Mouse (Mus musculus) gastrocnemius, adult 2 months (tissue): ENCODE measurements around the gene Tspan18. TPM values are rescaled to one million over a fixed set of nuclear protein-coding genes. Genes with fewer than 3 reads are reported as not detected.

ENCODE experiments used
- DNase-seq: peaks from one replicate; pipeline ENCODE4 v3.0.0; 2022
- H3K27ac ChIP-seq: fragments of 200-600 bp; 2 replicates; pipeline ENCODE4 v1.8.1; 2022; ENCODE audit warnings: mild to moderate bottlenecking
- H3K4me3 ChIP-seq: fragments of 200-600 bp; 2 replicates; pipeline ENCODE4 v1.8.1; 2022; ENCODE audit warnings: mild to moderate bottlenecking, moderate library complexity
- CTCF ChIP-seq: fragments of 200-600 bp; IDR thresholded peaks from 2 replicates; pipeline ENCODE4 v1.8.1; 2022; ENCODE audit warnings: antibody characterized with exemption, mild to moderate bottlenecking, moderate library complexity
- intact Hi-C: fragments of 180-260 bp; cut with DNase I; formaldehyde crosslinking; loops from one replicate; pipeline ENCODE4 v1.15.1; 2025
- total RNA-seq, 2 experiments: library from RNA; stranded (reverse); gene quantifications; 2 replicates each; pipeline ENCODE4 v1.2.3; 2021

Gene Tspan18
- total RNA-seq, 2 experiments from 2014 or later = 1.5 to 2.4 TPM

DNA sequence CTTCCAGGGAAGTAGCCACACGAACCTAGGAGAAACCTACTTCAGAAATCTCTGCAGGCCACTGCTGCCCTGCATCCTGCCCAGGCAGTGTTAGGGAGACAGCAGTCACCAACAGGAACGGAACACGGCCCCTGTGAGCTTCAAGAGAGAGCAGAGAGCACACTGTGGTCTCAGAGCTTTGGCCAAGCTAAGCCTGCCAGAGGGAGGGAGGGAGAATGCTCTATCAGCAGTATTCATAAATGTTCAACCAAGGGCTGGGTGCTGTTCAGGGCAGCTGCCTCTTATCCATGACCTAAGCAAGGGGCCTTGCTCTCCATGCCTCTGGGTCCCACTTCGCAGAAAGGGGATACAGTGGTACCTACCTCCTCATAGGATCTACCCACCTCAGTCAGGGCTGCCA, 51.7 kb downstream of the Tspan18 start:
- no peak for DNase-seq
- no peak for TF ChIP-seq CTCF
- Histone ChIP-seq H3K27ac (no peak overlapping the region), H3K4me3 (no peak overlapping the region)
- intact Hi-C loops = no loop called here

DNA sequence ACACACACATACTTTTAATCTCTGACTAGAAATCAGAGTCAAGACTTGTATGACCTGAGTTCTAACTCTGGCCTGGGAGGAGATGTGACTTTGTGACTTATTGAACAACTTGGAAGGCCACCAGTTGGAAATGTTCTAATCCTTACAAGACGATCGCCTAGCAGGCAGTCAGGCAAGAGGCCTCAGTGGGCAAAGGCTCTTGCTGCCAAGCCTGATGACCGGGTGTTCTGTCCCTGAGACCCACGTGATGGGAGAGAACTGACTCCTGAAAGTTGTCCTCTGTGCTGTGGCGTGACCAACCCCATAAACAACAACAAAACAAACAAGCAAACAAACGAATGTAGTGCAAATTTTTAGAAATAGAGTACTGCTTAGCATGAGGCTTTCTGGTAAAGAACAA, 52.8 kb downstream of the Tspan18 start:
- intact Hi-C loops = no loop called here

DNA sequence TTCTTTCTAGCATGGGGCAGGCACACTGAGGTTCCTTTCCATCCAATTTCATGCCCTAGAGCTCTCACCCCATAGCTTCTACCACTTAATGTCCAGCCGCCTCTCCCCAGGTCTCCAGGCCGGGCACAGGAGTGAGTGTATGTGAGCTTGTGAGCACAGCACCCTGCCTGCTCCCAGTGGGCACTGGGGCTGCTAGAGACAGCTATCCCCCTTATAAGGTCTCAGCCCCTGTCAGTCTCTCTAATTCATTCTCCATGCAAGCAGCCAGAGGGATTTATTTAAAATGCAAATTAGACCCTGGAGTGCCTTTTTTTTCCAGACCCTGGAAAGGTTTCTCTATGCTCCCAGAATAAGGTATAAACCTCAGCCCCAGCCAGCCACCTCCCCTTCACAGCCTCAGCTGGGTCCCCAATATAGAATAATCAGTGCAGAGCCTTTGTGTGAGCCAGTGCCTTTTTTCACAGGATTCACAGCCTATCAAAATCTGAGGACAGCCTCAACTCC, 54.1 kb downstream of the Tspan18 start:
- DNase-seq = no peak
- no peak for TF ChIP-seq CTCF
- Histone ChIP-seq H3K27ac (no peak overlapping the region), H3K4me3 (no peak overlapping the region)
- intact Hi-C loops = no loop called here

More for the DNA sequence above, 52.8 kb downstream of the Tspan18 start:
- Histone ChIP-seq H3K27ac (no peak overlapping the region), H3K4me3 (no peak overlapping the region)
- no peak for TF ChIP-seq CTCF
- no peak for DNase-seq

GRCm38 (mm10) chr2:93278181-93278975, 55.9 kb downstream of the Tspan18 start:
- Histone ChIP-seq H3K27ac (peak overlapping the region; percentile 68), H3K4me3 (no peak overlapping the region)
- intact Hi-C loops = loop anchor here (5.0 kb wide), 1 partner anchor 54 kb away; the partner anchor contains the start of gene Tspan18
- peak; percentile 46 for DNase-seq
- peak; percentile 46; the same call in 1 of the 2 replicates for TF ChIP-seq CTCF

GRCm38 (mm10) chr2:93277486-93277885, 56.8 kb downstream of the Tspan18 start:
- no peak for TF ChIP-seq CTCF
- Histone ChIP-seq H3K27ac (peak overlapping the region; percentile 68), H3K4me3 (no peak overlapping the region)
- peak; percentile 40 for DNase-seq
- intact Hi-C loops = loop anchor here (5.0 kb wide), 1 partner anchor 55 kb away; the partner anchor contains the start of gene Tspan18

- DNase-seq = no peak
- intact Hi-C loops = loop anchor here (5.0 kb wide), 1 partner anchor 56 kb away; the partner anchor contains the start of gene Tspan18
- TF ChIP-seq CTCF = no peak
These were observed 58.3 kb downstream of the Tspan18 start for GRCm38 (mm10) chr2:93276026-93276425.

GRCm38 (mm10) chr2:93273916-93274315, 60.4 kb downstream of the Tspan18 start:
- no peak for TF ChIP-seq CTCF
- intact Hi-C loops = no loop called here
- DNase-seq = no peak
- Histone ChIP-seq H3K27ac (no peak overlapping the region), H3K4me3 (no peak overlapping the region)

More at GRCm38 (mm10) chr2:93276026-93276425, 58.3 kb downstream of the Tspan18 start:
- Histone ChIP-seq H3K27ac (no peak overlapping the region), H3K4me3 (no peak overlapping the region)

GRCm38 (mm10) chr2:93270083-93270482, 64.2 kb downstream of the Tspan18 start:
- no peak for TF ChIP-seq CTCF
- Histone ChIP-seq H3K4me3 (no peak overlapping the region), H3K27ac (no peak overlapping the region)
- DNase-seq = peak; percentile 48
- intact Hi-C loops = no loop called here

DNA sequence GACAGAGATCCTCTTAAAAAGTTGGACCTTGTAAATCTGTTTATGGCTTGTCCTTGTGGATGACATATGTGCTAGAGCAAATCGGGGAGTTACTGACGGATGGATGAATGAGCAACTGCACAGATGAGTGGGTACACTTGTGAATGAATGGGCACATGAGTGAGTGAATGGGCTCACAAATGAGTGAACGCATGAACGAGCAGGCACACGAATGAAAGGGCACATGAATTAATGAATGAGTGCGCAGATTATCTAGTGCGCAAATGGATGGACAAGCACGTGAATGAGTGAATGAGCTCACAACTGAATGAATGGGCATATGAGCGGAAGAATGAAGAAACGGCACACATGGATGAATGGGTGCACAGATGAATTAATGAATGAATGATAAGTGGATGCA, 64.7 kb downstream of the Tspan18 start:
- intact Hi-C loops = no loop called here
- no peak for TF ChIP-seq CTCF
- DNase-seq = no peak
- Histone ChIP-seq H3K27ac (no peak overlapping the region), H3K4me3 (no peak overlapping the region)

GRCm38 (mm10) chr2:93268711-93269270, 65.5 kb downstream of the Tspan18 start:
- TF ChIP-seq CTCF = no peak
- peak; percentile 74 for DNase-seq
- intact Hi-C loops = no loop called here
- Histone ChIP-seq H3K27ac (0 out of 2 replicates have a peak overlapping the region, but pooled peaks have one; percentile 20), H3K4me3 (no peak overlapping the region)

GRCm38 (mm10) chr2:93267791-93268190, 66.5 kb downstream of the Tspan18 start:
- no peak overlapping the region for H3K4me3 ChIP-seq
- no peak for DNase-seq
- intact Hi-C loops = no loop called here
- no peak for TF ChIP-seq CTCF
- H3K27ac ChIP-seq = peak overlapping the region; percentile 16; the same call in 1 of the 2 replicates

GRCm38 (mm10) chr2:93266565-93267169, 67.6 kb downstream of the Tspan18 start:
- DNase-seq = no peak

More at GRCm38 (mm10) chr2:93266565-93267169, 67.6 kb downstream of the Tspan18 start:
- intact Hi-C loops = no loop called here
- no peak for TF ChIP-seq CTCF
- H3K4me3 ChIP-seq = no peak overlapping the region
- H3K27ac ChIP-seq = 0 out of 2 replicates have a peak overlapping the region, but pooled peaks have one; percentile 12
